Mouse (Mus musculus): ENCODE data around the gene Zbtb12.

DNA sequence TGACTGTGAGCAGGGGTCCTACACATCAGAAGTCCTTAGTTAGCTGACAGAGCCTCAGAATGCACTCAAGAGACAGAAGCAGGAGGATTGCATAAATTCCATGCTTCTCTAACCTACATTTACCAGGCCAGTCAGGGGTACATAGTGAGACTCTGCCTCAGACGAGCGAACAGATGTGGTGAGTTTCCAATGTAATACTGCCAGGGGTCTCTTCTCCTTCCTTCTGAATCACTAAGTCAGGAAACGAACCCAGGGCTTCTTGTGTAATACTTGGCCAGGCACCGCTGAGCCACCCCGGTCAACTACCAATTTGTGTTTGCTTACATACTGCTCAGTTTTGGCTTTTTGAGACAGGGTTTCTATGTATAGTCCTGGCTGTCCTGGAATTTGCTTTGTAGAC, 8.7 kb downstream of the Zbtb12 start:
- TF ChIP-seq CTCF (IDR thresholded peaks at IDR 0.05), result no peak
- TF ChIP-seq EP300 (IDR thresholded peaks at IDR 0.05), result no peak
